Mouse (Mus musculus) adrenal gland, adult (tissue): ENCODE results near the gene Rab7.

ENCODE experiments used
- DNase-seq, 2 experiments: peaks; one replicate each; pipeline ENCODE4 v3.0.0; 2022 to 2023; ENCODE audit warnings: low spot score in 1 of 2; ENCODE audit not compliant: inconsistent age in 2 of 2

Rab7 gene

GRCm38 (mm10) chr6:88054081-88054835 lies 9.2 kb upstream of the Rab7 start:
- DNase-seq = no peak

GRCm38 (mm10) chr6:88053228-88054080 lies 8.4 kb upstream of the Rab7 start:
- no peak for DNase-seq

- no peak for DNase-seq
These were observed 6.1 kb upstream of the Rab7 start for GRCm38 (mm10) chr6:88051206-88051605.

GRCm38 (mm10) chr6:88049008-88049407 lies 3.9 kb upstream of the Rab7 start:
- no peak for DNase-seq

GRCm38 (mm10) chr6:88047853-88048252 lies 2.8 kb upstream of the Rab7 start:
- no peak for DNase-seq

- no peak for DNase-seq
These were observed 316 bp upstream of the Rab7 start for GRCm38 (mm10) chr6:88045406-88045766.

- no peak for DNase-seq
These were observed 865 bp downstream of the Rab7 start for GRCm38 (mm10) chr6:88044234-88044576.

GRCm38 (mm10) chr6:88042336-88042735 lies 2.7 kb downstream of the Rab7 start:
- peak in 1 of 2 experiments; percentile 45 for DNase-seq

- peak in 1 of 2 experiments; percentile 61 for DNase-seq
These were observed 3.8 kb downstream of the Rab7 start for GRCm38 (mm10) chr6:88041221-88041620.

- peak in 1 of 2 experiments; percentile 16 for DNase-seq
These were observed 5.6 kb downstream of the Rab7 start for GRCm38 (mm10) chr6:88039426-88039825.

GRCm38 (mm10) chr6:88037471-88038045 lies 7.5 kb downstream of the Rab7 start:
- peak in 1 of 2 experiments; percentile 73 for DNase-seq

- no peak for DNase-seq
These were observed 11.6 kb downstream of the Rab7 start for GRCm38 (mm10) chr6:88033504-88033903.

- DNase-seq = no peak
These were observed 14.6 kb downstream of the Rab7 start for GRCm38 (mm10) chr6:88030432-88030831.

GRCm38 (mm10) chr6:88027390-88027789 lies 17.7 kb downstream of the Rab7 start:
- no peak for DNase-seq

- DNase-seq = peak; percentile 28 to 75
These were observed 21.7 kb downstream of the Rab7 start for GRCm38 (mm10) chr6:88023316-88023890.

- DNase-seq = no peak
These were observed 25.9 kb downstream of the Rab7 start for GRCm38 (mm10) chr6:88019154-88019553.

- no peak for DNase-seq
These were observed 27.2 kb downstream of the Rab7 start for GRCm38 (mm10) chr6:88017821-88018220.

- no peak for DNase-seq
These were observed 29.3 kb downstream of the Rab7 start for GRCm38 (mm10) chr6:88015797-88016196.

- DNase-seq = no peak
These were observed 31.6 kb downstream of the Rab7 start for GRCm38 (mm10) chr6:88013456-88013855.

- DNase-seq = no peak
These were observed 32.5 kb downstream of the Rab7 start for GRCm38 (mm10) chr6:88012601-88013000.

- DNase-seq = peak; percentile 31 to 72
These were observed 34.0 kb downstream of the Rab7 start for GRCm38 (mm10) chr6:88011106-88011505.
